In the genomic region with DNA sequence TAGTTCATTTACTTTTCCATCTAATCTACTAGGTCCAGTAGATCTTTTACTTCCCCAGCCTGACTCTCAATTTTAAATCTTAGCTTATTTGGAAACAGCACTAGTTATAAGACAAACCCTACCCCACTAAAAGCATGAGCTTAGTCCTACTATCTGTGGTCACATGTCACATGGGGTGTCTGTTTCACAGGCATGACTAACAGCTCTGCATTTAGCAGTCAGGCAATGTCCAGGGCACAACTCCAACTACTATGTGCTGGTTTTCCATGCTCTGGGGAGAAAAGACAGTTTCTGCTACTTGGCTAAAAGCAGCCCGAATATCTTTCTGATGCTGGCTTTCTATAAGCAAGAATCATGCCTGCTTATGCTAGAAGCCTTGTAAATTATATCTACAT, we compare ENCODE assay signal across 9 mouse cellular contexts. TPM values are rescaled to one million over a fixed set of nuclear protein-coding genes. Genes with fewer than 3 reads are reported as not detected.
DNase-seq lines count a peak whose midpoint lies in the region; ATAC-seq lines count a peak whose summit lies in the region.
"Had no signal": no experiment of that assay in that cellular context is flagged by ENCODE, and none has a peak within 500 bp of the region (broad histone marks: within the 10 kb centered on the region; RNA-seq: fewer than 3 reads in every experiment).

No protein-coding gene starts in this region.

- ATAC-seq in frontal cortex, adult (ENCODE audit: low TSS enrichment), result peak; percentile 85
- no peak for ATAC-seq in inflammation-experienced regulatory T-cells, adult 6 months

- intact Hi-C loops in heart, postnatal 14 days (cut with DNase I), result loop anchor here (5.0 kb wide), 1 partner anchor 37 kb away; no protein-coding TSS in a partner anchor

- DNase-seq in frontal cortex, postnatal 14 days (ENCODE audit: low spot score in 2 of 2), result no peak
- DNase-seq in 416B (ENCODE audit: low read depth), result peak; percentile 55
- peak; percentile 79 for DNase-seq in fibroblast of lung, adult 2 months (ENCODE audit: low read depth)
- DNase-seq in heart, postnatal 14 days, result peak; percentile 37 to 61
- no peak for DNase-seq in ovary, postnatal 10 days (ENCODE audit: low spot score)
- DNase-seq in kidney, postnatal 10 days, result no peak
- DNase-seq: kidney, postnatal 14 days had no signal

RNA-seq across cellular contexts. Expression of gene Bsn, which starts 30.2 kb away (rescaled TPM):
- under 1 TPM; 0.05 to 0.07 TPM for total RNA-seq in heart, postnatal 14 days (2021)
- polyA plus RNA-seq in inflammation-experienced regulatory T-cells, adult 6 months (2017; shearing (Covaris generic)), result under 1 TPM; 0.09 to 0.59 (median 0.38) TPM

RNA-seq across cellular contexts. Expression of gene Dag1, which starts 43.4 kb away (rescaled TPM):
- 100 to 1,000 TPM; 362 to 379 TPM for total RNA-seq in heart, postnatal 14 days (2021)
- polyA plus RNA-seq in inflammation-experienced regulatory T-cells, adult 6 months (2017; shearing (Covaris generic)), result 1 to 10 TPM; 1.6 to 3.2 (median 2.2) TPM

Comparison
In these comparisons a context has a peak if more than half of its experiments do, and no peak if none do; other contexts are left out.
1. DNase-seq: peak in 416B (single experiment), fibroblast of lung, adult 2 months (single experiment) and heart, postnatal 14 days (2 of 2); none in frontal cortex, postnatal 14 days (0 of 2), ovary, postnatal 10 days (single experiment) and kidney, postnatal 10 days (single experiment).